Mouse (Mus musculus): ENCODE data around the gene Mon2.

- TF ChIP-seq POLR2A (IDR thresholded peaks at IDR 0.05; ENCODE audit: low read depth, low read length) (no peak), CTCF (IDR thresholded peaks at IDR 0.05; ENCODE audit: extremely low read depth, insufficient read depth, insufficient read length, insufficient replicate concordance) (no peak)
These were observed 19.8 kb downstream of the Mon2 start for GRCm38 (mm10) chr10:123056463-123056862.
